Mouse (Mus musculus) testis, adult 2 months (tissue): ENCODE measurements around the gene Ripor2.

Source experiments
- CTCF ChIP-seq: fragments of 200-500 bp; IDR thresholded peaks from 2 replicates; pipeline ENCODE4 v1.5.1; 2012; ENCODE audit warnings: low read depth, mild to moderate bottlenecking, inconsistent platforms, low read length, moderate library complexity; ENCODE audit not compliant: control insufficient read depth, insufficient read depth, insufficient replicate concordance
- POLR2A ChIP-seq: fragments of 200-500 bp; IDR thresholded peaks from 2 replicates; pipeline ENCODE4 v1.6.1; 2012; ENCODE audit warnings: low read depth, mild to moderate bottlenecking, inconsistent platforms, low read length, moderate library complexity; ENCODE audit not compliant: control insufficient read depth

- TF ChIP-seq POLR2A, result no peak
- TF ChIP-seq CTCF, result no peak
Measured at GRCm38 (mm10) chr13:24647444-24647843, 65.5 kb downstream of the Ripor2 start.
